In genomic region chr5:73383647-73383970, GRCm38 (mm10) we compare ENCODE assay signal across 12 mouse cellular contexts. TPM values are rescaled to one million over a fixed set of nuclear protein-coding genes. Genes with fewer than 3 reads are reported as not detected.
A peak's percentile ranks its signal among the peaks of the same experiment; 100 is the strongest.
DNase-seq lines count a peak whose midpoint lies in the region; ATAC-seq and TF ChIP-seq lines count a peak whose summit lies in the region.
"Had no signal": no experiment of that assay in that cellular context is flagged by ENCODE, and none has a peak within 500 bp of the region (broad histone marks: within the 10 kb centered on the region; RNA-seq: fewer than 3 reads in every experiment).

No protein-coding gene starts in this region.

- peaks cover 18% of the 10 kb centered on the region for H3K27me3 ChIP-seq in hindbrain, embryonic 13.5 days

- H3K27ac ChIP-seq in left cerebral cortex, adult 2 months: no peak overlapping the region
- no peak overlapping the region for H3K27ac ChIP-seq in hindbrain, embryonic 13.5 days
- H3K27ac ChIP-seq: gastrocnemius, adult 2 months; heart, embryonic 10.5 days; limb, embryonic 15.5 days; neural tube, embryonic 12.5 days had no signal

- H3K4me2 ChIP-seq in hindbrain, embryonic 13.5 days: no peak overlapping the region
- H3K4me2 ChIP-seq: limb, embryonic 15.5 days; neural tube, embryonic 12.5 days had no signal

- peak; percentile 12 for DNase-seq in left cerebral cortex, postnatal 4 days
- no peak for DNase-seq in left cerebral cortex, adult 2 months (ENCODE audit: extremely low spot score in 1 of 2, low spot score in 2 of 2)
- peak; percentile 25 for DNase-seq in kidney, postnatal 14 days
- peak; percentile 61 for DNase-seq in retina, postnatal 1 day
- DNase-seq in lung, postnatal 4 days: no peak
- DNase-seq in spleen, postnatal 36 days (ENCODE audit: low spot score in 2 of 2): no peak

- H3K9ac ChIP-seq in hindbrain, embryonic 13.5 days: no peak overlapping the region
- H3K9ac ChIP-seq: limb, embryonic 15.5 days; neural tube, embryonic 12.5 days had no signal

- no peaks in the 10 kb centered on the region for H3K36me3 ChIP-seq in hindbrain, embryonic 13.5 days
- H3K36me3 ChIP-seq: heart, embryonic 10.5 days; limb, embryonic 15.5 days; neural tube, embryonic 12.5 days had no signal

- no peak for TF ChIP-seq CTCF in left cerebral cortex, adult 2 months (IDR thresholded peaks at IDR 0.05)

- peaks cover 6% of the 10 kb centered on the region; the same call in 1 of the 2 replicates for H3K4me1 ChIP-seq in hindbrain, embryonic 13.5 days (replicated peaks)
- H3K4me1 ChIP-seq: limb, embryonic 15.5 days; neural tube, embryonic 12.5 days had no signal

- peak; percentile 57; the same call in 1 of the 2 replicates for ATAC-seq in hindbrain, embryonic 13.5 days (ENCODE audit: low FRiP score)

- WGBS in hindbrain, embryonic 13.5 days: 21% methylated on average over 4 of the region's 4 CpGs

- H3K9me3 ChIP-seq in hindbrain, embryonic 13.5 days: no peaks in the 10 kb centered on the region
- H3K9me3 ChIP-seq: heart, embryonic 10.5 days; limb, embryonic 15.5 days; neural tube, embryonic 12.5 days had no signal

- intact Hi-C loops in left cerebral cortex, postnatal 4 days (cut with DNase I): loop anchor here (5.0 kb wide), 1 partner anchor 311 kb away; no protein-coding TSS in a partner anchor
- intact Hi-C loops in left cerebral cortex, adult 2 months (cut with DNase I): loop anchor here (2.0 kb wide), 1 partner anchor 399 kb away; no protein-coding TSS in a partner anchor

- no peak overlapping the region for H3K4me3 ChIP-seq in left cerebral cortex, adult 2 months
- H3K4me3 ChIP-seq in hindbrain, embryonic 13.5 days: no peak overlapping the region
- H3K4me3 ChIP-seq: gastrocnemius, adult 2 months; heart, embryonic 10.5 days; limb, embryonic 15.5 days; neural tube, embryonic 12.5 days had no signal

RNA-seq across cellular contexts. Expression of gene Cwh43, which starts 22.3 kb away (rescaled TPM):
- 1 to 10 TPM; 3.5 to 4.2 TPM for total RNA-seq in left cerebral cortex, postnatal 4 days (2021)
- total RNA-seq in left cerebral cortex, adult 2 months (2021): 1 to 10 TPM; 1.6 to 1.9 TPM
- 0.12 and 0.13 TPM in 2 replicates for polyA plus RNA-seq in hindbrain, embryonic 13.5 days (2015; fragmentation: Nextera tagmentation; extraction: Ambion mirVana)
- total RNA-seq: gastrocnemius, adult 2 months had no signal
- polyA plus RNA-seq: heart, embryonic 10.5 days; neural tube, embryonic 12.5 days; stomach, embryonic 14.5 days had no signal

RNA-seq across cellular contexts. Expression of gene Ociad2, which starts 42.8 kb away (rescaled TPM):
- total RNA-seq in left cerebral cortex, postnatal 4 days (2021): 10 to 100 TPM; 26.0 to 30.7 TPM
- 100 to 1,000 TPM; 114 to 137 TPM for total RNA-seq in left cerebral cortex, adult 2 months (2021)
- polyA plus RNA-seq in hindbrain, embryonic 13.5 days (2015; fragmentation: Nextera tagmentation; extraction: Ambion mirVana): 20.2 and 23.5 TPM in 2 replicates

Comparison
In these comparisons a context has a peak if more than half of its experiments do, and no peak if none do; other contexts are left out.
1. DNase-seq: peak in left cerebral cortex, postnatal 4 days (single experiment), kidney, postnatal 14 days (single experiment) and retina, postnatal 1 day (single experiment); none in left cerebral cortex, adult 2 months (0 of 2), lung, postnatal 4 days (0 of 2) and spleen, postnatal 36 days (0 of 2).